13 mouse cellular contexts compared by ENCODE assay signal in the genomic region with DNA sequence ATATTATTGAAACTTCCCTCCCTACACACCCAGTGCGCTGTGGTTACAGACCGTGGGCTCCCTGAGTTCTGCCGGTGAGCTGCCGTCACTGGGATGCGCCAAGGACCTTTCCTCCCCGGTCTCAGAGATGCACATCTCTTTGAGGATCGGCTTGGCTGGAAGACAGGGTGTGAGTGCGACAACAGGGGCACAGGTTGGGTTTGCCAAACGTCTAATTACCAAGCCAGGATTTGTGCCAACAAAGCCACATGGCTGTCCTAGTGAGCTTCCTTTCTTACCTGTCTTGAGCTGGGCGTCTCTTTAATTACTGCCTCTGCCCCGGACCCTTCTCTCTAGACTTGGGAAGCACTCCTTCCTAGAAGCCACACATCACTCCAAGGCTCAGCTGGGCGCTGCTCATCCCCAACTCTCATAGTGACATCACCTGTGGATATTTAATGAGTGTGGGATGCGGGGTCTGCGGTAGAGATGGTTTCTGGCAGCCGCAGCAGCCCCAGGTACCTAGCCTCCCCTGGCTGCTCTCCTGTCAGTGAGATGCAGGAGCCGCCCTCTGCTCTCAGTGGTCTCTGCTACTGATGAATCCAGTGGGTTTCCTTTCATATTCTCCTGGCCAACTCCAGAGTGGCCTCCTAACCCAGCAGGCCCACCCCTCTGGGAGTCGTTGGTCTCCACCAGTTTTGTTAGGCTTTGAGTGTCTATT. TPM values are rescaled to one million over a fixed set of nuclear protein-coding genes. Genes with fewer than 3 reads are reported as not detected.
A peak's percentile ranks its signal among the peaks of the same experiment; 100 is the strongest.
DNase-seq lines count a peak whose midpoint lies in the region; ATAC-seq lines count a peak whose summit lies in the region.
"Had no signal": no experiment of that assay in that cellular context is flagged by ENCODE, and none has a peak within 500 bp of the region (broad histone marks: within the 10 kb centered on the region; RNA-seq: fewer than 3 reads in every experiment).

No protein-coding gene starts in this region.

- H3K9ac ChIP-seq in forebrain, embryonic 14.5 days (ENCODE audit: low read length), result no peak overlapping the region
- peak overlapping the region; percentile 64 for H3K9ac ChIP-seq in midbrain, embryonic 11.5 days (ENCODE audit: low read length)
- H3K9ac ChIP-seq: heart, embryonic 15.5 days had no signal

- H3K27me3 ChIP-seq in forebrain, embryonic 14.5 days (replicated peaks; ENCODE audit: control insufficient read depth, insufficient read depth, low read length), result no peaks in the 10 kb centered on the region
- H3K27me3 ChIP-seq in midbrain, embryonic 11.5 days (ENCODE audit: control insufficient read depth, insufficient read depth, low read length), result no peaks in the 10 kb centered on the region
- H3K27me3 ChIP-seq: heart, embryonic 15.5 days; megakaryocyte, embryonic 14.5 days had no signal

- H3K4me1 ChIP-seq in forebrain, embryonic 14.5 days (ENCODE audit: control insufficient read depth, insufficient read depth, low read length), result no peaks in the 10 kb centered on the region
- peaks cover 12% of the 10 kb centered on the region for H3K4me1 ChIP-seq in midbrain, embryonic 11.5 days (ENCODE audit: control insufficient read depth, insufficient read depth, low read length)

- peak; percentile 37 for DNase-seq in left cerebral cortex, postnatal 4 days
- DNase-seq in left cerebral cortex, postnatal 25 days (ENCODE audit: low spot score in 2 of 2), result no peak
- DNase-seq in forebrain, embryonic 14.5 days (ENCODE audit: low spot score), result no peak
- DNase-seq in midbrain, embryonic 11.5 days (ENCODE audit: low spot score, missing footprints), result peak; percentile 87
- no peak for DNase-seq in testis, postnatal 14 days (ENCODE audit: low spot score)
- no peak for DNase-seq in kidney, postnatal 10 days
- no peak for DNase-seq in liver
- DNase-seq: layer of hippocampus, adult 9-11 months; lung, adult 2 months; thymus, postnatal 25 days had no signal

- intact Hi-C loops in left cerebral cortex, postnatal 4 days (cut with DNase I), result no loop called here
- intact Hi-C loops in left cerebral cortex, postnatal 25 days (cut with DNase I), result no loop called here

- H3K36me3 ChIP-seq in forebrain, embryonic 14.5 days (ENCODE audit: control insufficient read depth, insufficient read depth, low read length), result no peaks in the 10 kb centered on the region
- H3K36me3 ChIP-seq in midbrain, embryonic 11.5 days (ENCODE audit: control insufficient read depth, insufficient read depth, low read length), result no peaks in the 10 kb centered on the region

- no peak overlapping the region for H3K4me3 ChIP-seq in forebrain, embryonic 14.5 days (ENCODE audit: low read depth, low read length)
- peak overlapping the region; percentile 18; the same call in 1 of the 2 replicates for H3K4me3 ChIP-seq in midbrain, embryonic 11.5 days (ENCODE audit: low read depth, low read length)
- H3K4me3 ChIP-seq: heart, embryonic 15.5 days; megakaryocyte, embryonic 14.5 days had no signal

- H3K4me2 ChIP-seq in forebrain, embryonic 14.5 days (ENCODE audit: low read length), result peak overlapping the region; percentile 32
- peak overlapping the region; percentile 49 for H3K4me2 ChIP-seq in midbrain, embryonic 11.5 days
- H3K4me2 ChIP-seq: heart, embryonic 15.5 days had no signal

- H3K9me3 ChIP-seq in forebrain, embryonic 14.5 days (replicated peaks; ENCODE audit: control insufficient read depth, low read length), result no peaks in the 10 kb centered on the region
- H3K9me3 ChIP-seq in midbrain, embryonic 11.5 days (ENCODE audit: control insufficient read depth, low read length), result no peaks in the 10 kb centered on the region
- H3K9me3 ChIP-seq: heart, embryonic 15.5 days; megakaryocyte, embryonic 14.5 days had no signal

- H3K27ac ChIP-seq in forebrain, embryonic 14.5 days (ENCODE audit: low read depth, low read length), result no peak overlapping the region
- H3K27ac ChIP-seq in midbrain, embryonic 11.5 days (ENCODE audit: low read depth, low read length), result no peak overlapping the region; the same call in 1 of the 2 replicates
- H3K27ac ChIP-seq: heart, embryonic 15.5 days had no signal

- WGBS in forebrain, embryonic 14.5 days, result 61% methylated on average over 17 of the region's 17 CpGs
- 58% methylated on average over 17 of the region's 17 CpGs for WGBS in midbrain, embryonic 11.5 days

- ATAC-seq in forebrain, embryonic 14.5 days, result no peak
- 0 out of 2 replicates have a peak, but pooled peaks have one; percentile 24 for ATAC-seq in midbrain, embryonic 11.5 days (ENCODE audit: low FRiP score)
- ATAC-seq: intestine, embryonic 16.5 days had no signal

RNA-seq across cellular contexts. Expression of a gene that starts 18.3 kb away (rescaled TPM):
- total RNA-seq in left cerebral cortex, postnatal 4 days (2021), result 10 to 100 TPM; 46.3 to 52.0 TPM
- total RNA-seq in left cerebral cortex, postnatal 25 days (2021), result 10 to 100 TPM; 41.8 to 45.5 TPM
- 1.8 and 2.7 TPM in 2 replicates for polyA plus RNA-seq in forebrain, embryonic 14.5 days (2014; fragmentation: Nextera tagmentation; extraction: Ambion mirVana)
- polyA plus RNA-seq in midbrain, embryonic 11.5 days (2014; fragmentation: Nextera tagmentation; extraction: Ambion mirVana), result 0.52 and 0.57 TPM in 2 replicates

Comparison
In these comparisons a context has a peak if more than half of its experiments do, and no peak if none do; other contexts are left out.
1. DNase-seq: peak in left cerebral cortex, postnatal 4 days (single experiment) and midbrain, embryonic 11.5 days (single experiment); none in left cerebral cortex, postnatal 25 days (0 of 2), forebrain, embryonic 14.5 days (single experiment), testis, postnatal 14 days (single experiment), kidney, postnatal 10 days (single experiment) and liver (single experiment).